Mouse (Mus musculus): ENCODE results near the gene Hmg20a.

Hmg20a gene

GRCm38 (mm10) chr9:56497181-56497864 is 78.9 kb downstream of the Hmg20a start:
- no peak for DNase-seq (ENCODE audit: low read depth, low spot score)

GRCm38 (mm10) chr9:56499324-56500067 is 81.1 kb downstream of the Hmg20a start:
- no peak for DNase-seq (ENCODE audit: low read depth, low spot score)

- no peak for DNase-seq (ENCODE audit: low read depth, low spot score)
These were observed 82.6 kb downstream of the Hmg20a start for GRCm38 (mm10) chr9:56500893-56501590.

GRCm38 (mm10) chr9:56501721-56502542 is 83.5 kb downstream of the Hmg20a start:
- DNase-seq (ENCODE audit: low read depth, low spot score) = no peak

- DNase-seq (ENCODE audit: low read depth, low spot score) = no peak
These were observed 84.1 kb downstream of the Hmg20a start for GRCm38 (mm10) chr9:56502543-56502971.

GRCm38 (mm10) chr9:56503621-56504500 is 85.5 kb downstream of the Hmg20a start:
- DNase-seq (ENCODE audit: low read depth, low spot score) = no peak

- no peak for DNase-seq (ENCODE audit: low read depth, low spot score)
These were observed 86.1 kb downstream of the Hmg20a start for GRCm38 (mm10) chr9:56504511-56504910.

GRCm38 (mm10) chr9:56505083-56505792 is 86.8 kb downstream of the Hmg20a start:
- no peak for DNase-seq (ENCODE audit: low read depth, low spot score)

- DNase-seq (ENCODE audit: low read depth, low spot score) = peak; percentile 91
These were observed 87.7 kb downstream of the Hmg20a start for GRCm38 (mm10) chr9:56505793-56506755.

GRCm38 (mm10) chr9:56506931-56507681 is 88.7 kb downstream of the Hmg20a start:
- no peak for DNase-seq (ENCODE audit: low read depth, low spot score)

- no peak for DNase-seq (ENCODE audit: low read depth, low spot score)
These were observed 89.3 kb downstream of the Hmg20a start for GRCm38 (mm10) chr9:56507682-56508061.

GRCm38 (mm10) chr9:56508835-56509451 is 90.5 kb downstream of the Hmg20a start:
- no peak for DNase-seq (ENCODE audit: low read depth, low spot score)

GRCm38 (mm10) chr9:56510281-56510680 is 91.9 kb downstream of the Hmg20a start:
- DNase-seq (ENCODE audit: low read depth, low spot score) = no peak

GRCm38 (mm10) chr9:56512486-56512885 is 94.1 kb downstream of the Hmg20a start:
- no peak for DNase-seq (ENCODE audit: low read depth, low spot score)

GRCm38 (mm10) chr9:56515110-56515509 is 96.7 kb downstream of the Hmg20a start:
- DNase-seq (ENCODE audit: low read depth, low spot score) = no peak

- DNase-seq (ENCODE audit: low read depth, low spot score) = no peak
These were observed 97.8 kb downstream of the Hmg20a start for GRCm38 (mm10) chr9:56516219-56516618.

GRCm38 (mm10) chr9:56516692-56517263 is 98.4 kb downstream of the Hmg20a start:
- no peak for DNase-seq (ENCODE audit: low read depth, low spot score)

All from A20 (cell line).